Mouse (Mus musculus): ENCODE data around the gene Cdh26. TPM values are rescaled to one million over a fixed set of nuclear protein-coding genes. Genes with fewer than 3 reads are reported as not detected.

Cdh26 gene
- total and polyA plus RNA-seq, 3 experiments: not detected

DNA sequence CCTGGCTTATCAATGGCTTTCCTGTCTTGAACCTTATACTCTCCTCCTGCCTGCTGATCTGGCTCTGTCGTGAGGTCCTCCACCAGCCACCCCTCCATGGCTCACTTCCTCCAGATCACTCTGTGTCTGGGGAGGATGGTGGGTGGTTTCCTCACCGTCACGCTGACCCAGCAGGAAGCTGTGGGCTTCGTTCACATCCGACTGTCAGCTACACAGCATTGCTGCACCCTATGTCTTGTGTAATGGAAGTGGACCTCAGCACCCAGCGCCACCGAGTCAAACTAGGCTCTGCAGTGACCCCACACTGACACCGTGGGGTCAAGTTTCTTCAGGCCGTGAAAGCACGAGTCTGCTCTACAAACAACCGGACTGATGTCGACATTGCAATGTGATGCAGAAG is 75.7 kb downstream of the Cdh26 start:
- no peaks in the 10 kb centered on the region for H3K9me3 ChIP-seq (replicated peaks; ENCODE audit: insufficient read depth, low read length)
- DNase-seq (ENCODE audit: low read depth, low spot score): no peak
- no peak overlapping the region for H3K9ac ChIP-seq (ENCODE audit: control insufficient read depth, low read depth, low read length, poor library complexity, severe bottlenecking)
- no peaks in the 10 kb centered on the region for H3K36me3 ChIP-seq (ENCODE audit: control insufficient read depth in 1 of 2, insufficient read depth in 2 of 2, low read length in 2 of 2)
- no peaks in the 10 kb centered on the region for H3K79me2 ChIP-seq (ENCODE audit: control insufficient read depth, insufficient read depth, low read length, poor library complexity)
- H3K27ac ChIP-seq (ENCODE audit: control insufficient read depth, low read depth, low read length): no peak overlapping the region
- TF ChIP-seq POLR2AphosphoS5 (IDR thresholded peaks at IDR 0.05; ENCODE audit: borderline replicate concordance, low read depth, low read length) (no peak), MYC (IDR thresholded peaks at IDR 0.05; ENCODE audit: low read depth, low read length) (no peak), TCF12 (IDR thresholded peaks at IDR 0.05; ENCODE audit: low read depth, low read length) (no peak), SIN3A (IDR thresholded peaks at IDR 0.05; ENCODE audit: low read length) (no peak), MAZ (IDR thresholded peaks at IDR 0.05; ENCODE audit: low read depth, low read length) (no peak), UBTF (IDR thresholded peaks at IDR 0.05; ENCODE audit: borderline replicate concordance, insufficient read depth, low read depth, low read length) (no peak), TBP (IDR thresholded peaks at IDR 0.05; ENCODE audit: low read depth, low read length) (no peak), SMC3 (IDR thresholded peaks at IDR 0.05; ENCODE audit: low read depth, low read length) (no peak), MYB (IDR thresholded peaks at IDR 0.05; ENCODE audit: low read depth, low read length) (no peak), ETS1 (IDR thresholded peaks at IDR 0.05; ENCODE audit: low read depth, low read length) (no peak)
- no peaks in the 10 kb centered on the region for H3K4me1 ChIP-seq (ENCODE audit: control insufficient read depth in 1 of 2, insufficient read depth in 2 of 2, low read length in 2 of 2)
- no peak overlapping the region for H3K4me3 ChIP-seq (ENCODE audit: control insufficient read depth in 1 of 2, insufficient read depth in 1 of 2, low read depth in 2 of 2, low read length in 2 of 2)
- H3K27me3 ChIP-seq (ENCODE audit: control insufficient read depth in 1 of 2, insufficient read depth in 2 of 2, low read length in 2 of 2): no peaks in the 10 kb centered on the region

DNA sequence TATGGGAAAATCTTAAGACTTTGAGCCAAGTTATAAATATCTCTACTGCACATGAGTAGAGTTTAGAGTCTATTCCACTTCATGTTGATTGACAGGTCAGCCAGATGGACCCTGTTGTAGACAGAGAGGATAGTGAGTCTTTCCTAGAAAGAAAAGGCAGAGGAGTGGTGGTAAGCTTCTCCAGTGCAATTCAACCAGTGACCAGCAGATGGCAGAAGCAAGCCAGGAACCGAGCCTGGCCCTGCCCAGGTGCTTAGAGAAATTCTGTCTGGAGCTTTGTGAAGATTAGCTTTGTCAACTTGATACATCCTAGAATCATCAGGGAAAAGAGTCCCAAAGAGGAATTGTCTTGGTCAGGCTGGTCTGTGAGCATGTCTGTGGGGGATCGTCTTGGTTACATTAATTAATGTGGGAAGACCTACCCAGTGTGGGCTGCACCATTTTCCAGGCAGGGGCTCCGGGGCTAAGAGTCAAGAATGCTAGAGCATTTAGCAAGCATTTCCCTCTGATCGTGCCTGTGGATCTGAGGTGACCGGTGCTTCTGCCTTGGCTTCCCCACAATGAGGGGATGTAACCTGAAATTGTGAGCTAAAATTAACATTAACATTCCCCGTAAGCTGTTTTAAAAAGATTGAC is 77.2 kb downstream of the Cdh26 start:
- Histone ChIP-seq H3K4me1 (ENCODE audit: control insufficient read depth in 1 of 2, insufficient read depth in 2 of 2, low read length in 2 of 2) (no peaks in the 10 kb centered on the region), H3K27me3 (ENCODE audit: control insufficient read depth in 1 of 2, insufficient read depth in 2 of 2, low read length in 2 of 2) (no peaks in the 10 kb centered on the region), H3K79me2 (ENCODE audit: control insufficient read depth, insufficient read depth, low read length, poor library complexity) (no peaks in the 10 kb centered on the region), H3K4me3 (ENCODE audit: control insufficient read depth in 1 of 2, insufficient read depth in 1 of 2, low read depth in 2 of 2, low read length in 2 of 2) (no peak overlapping the region), H3K9me3 (replicated peaks; ENCODE audit: insufficient read depth, low read length) (no peaks in the 10 kb centered on the region), H3K36me3 (ENCODE audit: control insufficient read depth in 1 of 2, insufficient read depth in 2 of 2, low read length in 2 of 2) (no peaks in the 10 kb centered on the region), H3K27ac (ENCODE audit: control insufficient read depth, low read depth, low read length) (no peak overlapping the region), H3K9ac (ENCODE audit: control insufficient read depth, low read depth, low read length, poor library complexity, severe bottlenecking) (no peak overlapping the region)
- TF ChIP-seq RAD21 (IDR thresholded peaks at IDR 0.05; ENCODE audit: low read depth, low read length) (peak; percentile 57), ZC3H11A (IDR thresholded peaks at IDR 0.05; ENCODE audit: low read depth, low read length) (peak; percentile 27; the same call in 1 of the 2 replicates), SMC3 (IDR thresholded peaks at IDR 0.05; ENCODE audit: low read depth, low read length) (peak; percentile 53), CTCF (IDR thresholded peaks at IDR 0.05 in 2 of 3, conservative IDR thresholded peaks at IDR 0.05 in 1 of 3; ENCODE audit: control insufficient read depth in 1 of 3, insufficient read depth in 1 of 3, low read depth in 2 of 3, low read length in 3 of 3, poor library complexity in 1 of 3, severe bottlenecking in 1 of 3) (peak; percentile 58 to 78 (median 61)), MAX (IDR thresholded peaks at IDR 0.05; ENCODE audit: low read length) (no peak)
- peak; percentile 26 for DNase-seq (ENCODE audit: low read depth, low spot score)

DNA sequence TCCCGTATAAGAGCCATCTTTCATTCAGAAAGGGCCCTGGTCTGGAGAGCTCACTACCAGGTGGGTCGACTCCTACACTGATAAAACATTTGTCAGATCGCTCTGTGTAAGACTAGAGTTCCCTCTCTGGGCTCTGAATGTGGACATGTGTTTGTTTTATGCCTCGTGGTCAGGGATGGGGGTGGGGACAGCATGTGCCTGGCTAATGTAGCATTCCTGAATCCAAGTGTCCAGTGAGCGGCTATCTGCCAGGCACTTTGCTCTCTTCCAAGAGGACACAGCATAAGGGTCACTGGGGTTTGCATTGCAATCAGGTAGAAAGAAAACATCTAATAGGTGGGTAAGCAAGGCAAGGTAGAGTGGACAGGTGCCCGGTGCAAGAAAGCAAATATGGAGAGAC is 77.9 kb downstream of the Cdh26 start:
- no peak for TF ChIP-seq ZMIZ1 (IDR thresholded peaks at IDR 0.05; ENCODE audit: low read depth, low read length)
- TF ChIP-seq NRF1 (IDR thresholded peaks at IDR 0.05; ENCODE audit: insufficient read depth, low read depth, low read length, poor library complexity, severe bottlenecking): no peak
- no peak for TF ChIP-seq USF2 (IDR thresholded peaks at IDR 0.05; ENCODE audit: borderline replicate concordance in 1 of 2, insufficient read depth in 1 of 2, low read depth in 1 of 2, low read length in 2 of 2)
- no peak for TF ChIP-seq CTCF (IDR thresholded peaks at IDR 0.05 in 2 of 3, conservative IDR thresholded peaks at IDR 0.05 in 1 of 3; ENCODE audit: control insufficient read depth in 1 of 3, insufficient read depth in 1 of 3, low read depth in 2 of 3, low read length in 3 of 3, poor library complexity in 1 of 3, severe bottlenecking in 1 of 3)

More for the DNA sequence above, 77.9 kb downstream of the Cdh26 start:
- H3K79me2 ChIP-seq (ENCODE audit: control insufficient read depth, insufficient read depth, low read length, poor library complexity): no peaks in the 10 kb centered on the region
- DNase-seq (ENCODE audit: low read depth, low spot score): no peak
- no peaks in the 10 kb centered on the region for H3K36me3 ChIP-seq (ENCODE audit: control insufficient read depth in 1 of 2, insufficient read depth in 2 of 2, low read length in 2 of 2)
- no peak overlapping the region for H3K9ac ChIP-seq (ENCODE audit: control insufficient read depth, low read depth, low read length, poor library complexity, severe bottlenecking)
- no peaks in the 10 kb centered on the region for H3K9me3 ChIP-seq (replicated peaks; ENCODE audit: insufficient read depth, low read length)
- H3K27ac ChIP-seq (ENCODE audit: control insufficient read depth, low read depth, low read length): no peak overlapping the region
- H3K4me3 ChIP-seq (ENCODE audit: control insufficient read depth in 1 of 2, insufficient read depth in 1 of 2, low read depth in 2 of 2, low read length in 2 of 2): no peak overlapping the region
- H3K27me3 ChIP-seq (ENCODE audit: control insufficient read depth in 1 of 2, insufficient read depth in 2 of 2, low read length in 2 of 2): no peaks in the 10 kb centered on the region
- no peaks in the 10 kb centered on the region for H3K4me1 ChIP-seq (ENCODE audit: control insufficient read depth in 1 of 2, insufficient read depth in 2 of 2, low read length in 2 of 2)

All from MEL (cell line).